Mouse (Mus musculus) heart, embryonic 16.5 days (tissue): ENCODE data around the gene Abcb8. TPM values are rescaled to one million over a fixed set of nuclear protein-coding genes. Genes with fewer than 3 reads are reported as not detected.

Experiments
- ATAC-seq: fragments of 200-750 bp; cut with Nextera tagmentation; replicated peaks from 2 replicates; pipeline ENCODE4 v1.8.0; 2017; ENCODE audit warnings: moderate number of reproducible peaks; ENCODE audit not compliant: insufficient read depth, low FRiP score; ENCODE audit errors: extremely low read depth
- H3K27ac ChIP-seq: fragments of 300-500 bp; sonication (generic); 2 replicates; pipeline ENCODE4 v1.5.1; 2014; ENCODE audit warnings: mild to moderate bottlenecking, low read length, control low read depth, moderate library complexity
- H3K27me3 ChIP-seq: fragments of 300-500 bp; sonication (generic); 2 replicates; pipeline ENCODE4 v1.6.1; 2014; ENCODE audit warnings: low read length, mixed read lengths; ENCODE audit not compliant: control insufficient read depth, insufficient read depth
- H3K36me3 ChIP-seq: fragments of 300-500 bp; sonication (generic); 2 replicates; pipeline ENCODE4 v1.6.1; 2014; ENCODE audit not compliant: control insufficient read depth, insufficient read depth
- H3K4me1 ChIP-seq: fragments of 300-500 bp; sonication (generic); 2 replicates; pipeline ENCODE4 v1.6.1; 2014; ENCODE audit warnings: low read length, mixed read lengths; ENCODE audit not compliant: control insufficient read depth, insufficient read depth
- H3K4me2 ChIP-seq: fragments of 300-500 bp; sonication (generic); 2 replicates; pipeline ENCODE4 v1.6.1; 2014; ENCODE audit warnings: low read depth, mild to moderate bottlenecking, control low read depth, low read length
- H3K4me3 ChIP-seq: fragments of 300-500 bp; sonication (generic); 2 replicates; pipeline ENCODE4 v1.5.1; 2014; ENCODE audit warnings: mild to moderate bottlenecking, control low read depth, low read length
- H3K9ac ChIP-seq: fragments of 300-500 bp; sonication (generic); 2 replicates; pipeline ENCODE4 v1.6.1; 2014; ENCODE audit warnings: low read length, control low read depth
- H3K9me3 ChIP-seq: fragments of 300-500 bp; sonication (generic); replicated peaks from 2 replicates; pipeline ENCODE4 v1.6.1; 2016; ENCODE audit warnings: low read length; ENCODE audit not compliant: control insufficient read depth
- WGBS: fragments of 180-500 bp; shearing (Covaris S2); extraction: QIAGEN DNeasy Blood & Tissue Kit; methylation state at CpG from one replicate; pipeline ENCODE4 v1.1.7; 2014; 5-methylcytosine and 5-hydroxymethylcytosine counted together
- polyA plus RNA-seq: library from polyadenylated mRNA; unstranded; fragments of >200 nt; fragmentation: Nextera tagmentation; extraction: Ambion mirVana; gene quantifications from 2 replicates; pipeline ENCODE4 v1.2.1, GENCODE M21; 2015

Abcb8 gene
- polyA plus RNA-seq, 1 experiment from 2014 or later, result 71.1 TPM

DNA sequence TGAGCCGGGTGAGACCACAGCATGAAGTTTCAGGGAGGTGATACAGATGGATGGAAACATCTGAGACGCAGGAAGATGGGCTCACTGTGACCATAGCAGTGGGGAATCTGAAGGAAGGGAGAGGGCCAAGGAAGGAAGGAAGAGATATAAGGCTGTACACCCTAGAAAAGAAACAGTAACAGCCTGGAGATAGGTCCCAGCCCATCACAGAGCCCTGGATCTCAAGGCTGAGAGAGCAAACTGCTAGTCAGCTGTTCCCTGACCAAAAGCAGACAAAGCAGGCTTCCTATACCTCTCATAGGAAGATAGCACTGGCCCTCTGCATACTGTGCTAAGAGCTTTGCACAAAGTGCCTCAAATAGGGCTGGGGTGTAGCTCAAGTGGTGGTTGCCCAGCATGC is 14.8 kb upstream of the Abcb8 start:
- no peak overlapping the region for H3K27ac ChIP-seq
- peaks cover 16% of the 10 kb centered on the region for H3K4me1 ChIP-seq
- no peaks in the 10 kb centered on the region for H3K27me3 ChIP-seq
- no peaks in the 10 kb centered on the region for H3K36me3 ChIP-seq
- H3K9me3 ChIP-seq, result no peaks in the 10 kb centered on the region
- no peak overlapping the region for H3K4me2 ChIP-seq
- ATAC-seq, result no peak
- 78% methylated on average over 2 of the region's 2 CpGs for WGBS
- no peak overlapping the region for H3K4me3 ChIP-seq
- no peak overlapping the region for H3K9ac ChIP-seq

DNA sequence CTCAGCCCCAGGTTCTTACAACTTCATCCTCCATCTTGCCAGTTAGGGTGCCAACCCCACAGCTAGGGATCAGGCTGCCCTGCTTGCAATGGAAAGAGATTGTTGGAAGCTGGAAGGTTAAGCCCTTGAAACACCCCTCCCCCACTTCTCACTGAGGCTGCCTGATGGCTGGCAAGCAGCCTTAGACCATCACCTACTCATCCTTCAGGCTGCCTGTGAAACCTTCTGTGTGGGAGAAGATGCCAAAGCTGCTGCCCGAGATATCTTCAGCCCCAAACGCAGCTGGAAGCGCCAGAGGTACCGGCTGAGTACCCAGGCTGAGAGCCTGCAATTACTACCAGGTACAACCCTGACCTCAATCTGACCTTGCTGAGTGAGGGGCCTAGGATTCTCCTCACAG is 14.0 kb upstream of the Abcb8 start:
- no peak for ATAC-seq
- no peak overlapping the region for H3K4me3 ChIP-seq

GRCm38 (mm10) chr5:24380499-24380898 is 13.0 kb upstream of the Abcb8 start:
- Histone ChIP-seq H3K4me1 (peaks cover 13% of the 10 kb centered on the region), H3K9me3 (no peaks in the 10 kb centered on the region), H3K4me3 (no peak overlapping the region), H3K36me3 (no peaks in the 10 kb centered on the region), H3K27ac (no peak overlapping the region), H3K4me2 (no peak overlapping the region), H3K27me3 (no peaks in the 10 kb centered on the region; the same call in 1 of the 2 replicates), H3K9ac (no peak overlapping the region)
- 84% methylated on average over 4 of the region's 4 CpGs for WGBS
- ATAC-seq, result no peak

More for the DNA sequence above, 14.0 kb upstream of the Abcb8 start:
- no peak overlapping the region for H3K9ac ChIP-seq
- H3K36me3 ChIP-seq, result no peaks in the 10 kb centered on the region
- no peaks in the 10 kb centered on the region for H3K9me3 ChIP-seq
- H3K27ac ChIP-seq, result no peak overlapping the region
- no peak overlapping the region for H3K4me2 ChIP-seq
- 40% methylated on average over 4 of the region's 4 CpGs for WGBS
- H3K27me3 ChIP-seq, result no peaks in the 10 kb centered on the region
- peaks cover 17% of the 10 kb centered on the region for H3K4me1 ChIP-seq

- Histone ChIP-seq H3K9me3 (no peaks in the 10 kb centered on the region), H3K36me3 (no peaks in the 10 kb centered on the region), H3K4me2 (no peak overlapping the region), H3K4me3 (no peak overlapping the region), H3K4me1 (peaks cover 13% of the 10 kb centered on the region), H3K27me3 (peaks cover 3% of the 10 kb centered on the region; the same call in 1 of the 2 replicates), H3K27ac (no peak overlapping the region), H3K9ac (no peak overlapping the region)
- ATAC-seq, result no peak
- WGBS, result 67% methylated on average over 6 of the region's 6 CpGs
Measured at GRCm38 (mm10) chr5:24381486-24381885, 12.0 kb upstream of the Abcb8 start.

DNA sequence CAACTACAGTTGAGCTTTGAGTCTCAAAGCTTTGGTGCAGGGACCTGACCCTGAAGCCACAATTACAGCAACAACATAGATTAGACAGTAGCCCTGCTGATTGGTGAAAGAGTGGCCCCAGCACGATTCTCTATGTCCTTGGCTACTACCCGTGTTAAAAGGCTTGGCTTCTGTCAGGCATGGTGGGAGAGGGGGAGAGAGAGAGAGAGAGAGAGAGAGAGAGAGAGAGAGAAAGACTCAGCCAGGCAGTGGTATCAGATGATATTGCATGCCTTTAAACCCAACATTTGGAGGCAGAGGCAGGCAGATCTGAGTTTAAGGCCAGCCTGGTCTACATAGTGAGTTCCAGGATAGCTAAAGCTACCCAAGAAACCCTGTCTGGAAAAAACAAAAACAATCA is 11.5 kb upstream of the Abcb8 start:
- WGBS, result 42% methylated on average over 2 of the region's 2 CpGs
- no peak overlapping the region for H3K9ac ChIP-seq
- no peak overlapping the region for H3K27ac ChIP-seq
- H3K36me3 ChIP-seq, result no peaks in the 10 kb centered on the region
- peaks cover 18% of the 10 kb centered on the region for H3K4me1 ChIP-seq
- no peaks in the 10 kb centered on the region for H3K9me3 ChIP-seq
- no peak overlapping the region for H3K4me2 ChIP-seq
- no peak for ATAC-seq
- H3K27me3 ChIP-seq, result peaks cover 3% of the 10 kb centered on the region; the same call in 1 of the 2 replicates
- H3K4me3 ChIP-seq, result no peak overlapping the region

GRCm38 (mm10) chr5:24383026-24383859 is 10.2 kb upstream of the Abcb8 start:
- H3K36me3 ChIP-seq, result no peaks in the 10 kb centered on the region
- H3K27me3 ChIP-seq, result peaks cover 3% of the 10 kb centered on the region; the same call in 1 of the 2 replicates
- ATAC-seq, result peak; percentile 78
- peak overlapping the region; percentile 52 for H3K27ac ChIP-seq
- 2% methylated on average over 34 of the region's 34 CpGs for WGBS
- peak overlapping the region; percentile 75 for H3K4me2 ChIP-seq
- H3K4me1 ChIP-seq, result peaks cover 26% of the 10 kb centered on the region
- H3K9me3 ChIP-seq, result no peaks in the 10 kb centered on the region
- peak overlapping the region; percentile 75 for H3K9ac ChIP-seq
- peak overlapping the region; percentile 49 for H3K4me3 ChIP-seq

- H3K36me3 ChIP-seq, result no peaks in the 10 kb centered on the region
- peaks cover 3% of the 10 kb centered on the region; the same call in 1 of the 2 replicates for H3K27me3 ChIP-seq
- H3K9ac ChIP-seq, result no peak overlapping the region
- ATAC-seq, result peak; percentile 14
- peaks cover 34% of the 10 kb centered on the region for H3K4me1 ChIP-seq
- no peak overlapping the region for H3K4me3 ChIP-seq
- H3K27ac ChIP-seq, result peak overlapping the region; percentile 69
- H3K9me3 ChIP-seq, result no peaks in the 10 kb centered on the region
- no peak overlapping the region for H3K4me2 ChIP-seq
- 52% methylated on average over 6 of the region's 6 CpGs for WGBS
Measured at GRCm38 (mm10) chr5:24384407-24384806, 9.1 kb upstream of the Abcb8 start.

DNA sequence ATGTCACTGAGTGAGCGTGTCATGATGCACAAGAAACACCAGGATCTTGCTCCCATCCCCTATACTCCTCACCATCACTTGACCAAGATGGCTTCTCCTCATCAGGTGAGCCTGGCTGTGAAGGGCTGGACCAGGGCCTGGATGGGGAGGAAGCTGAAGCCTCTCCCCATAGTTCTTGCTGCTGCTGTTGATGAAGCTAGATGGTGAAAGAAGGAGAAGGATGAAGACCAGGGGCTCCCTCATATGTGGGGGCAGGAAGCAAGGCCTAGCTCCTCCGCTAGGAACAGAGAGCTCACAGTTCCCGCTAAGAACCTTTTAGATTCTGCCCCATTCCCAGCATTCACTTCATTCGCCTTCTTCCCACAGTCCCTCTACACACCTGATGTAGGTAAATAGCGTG is 8.1 kb upstream of the Abcb8 start:
- ATAC-seq, result no peak
- H3K4me2 ChIP-seq, result no peak overlapping the region
- H3K27ac ChIP-seq, result peak overlapping the region; percentile 30; the same call in 1 of the 2 replicates
- H3K4me1 ChIP-seq, result peaks cover 38% of the 10 kb centered on the region
- no peak overlapping the region for H3K4me3 ChIP-seq
- no peak overlapping the region for H3K9ac ChIP-seq
- H3K9me3 ChIP-seq, result no peaks in the 10 kb centered on the region
- H3K27me3 ChIP-seq, result peaks cover 3% of the 10 kb centered on the region; the same call in 1 of the 2 replicates
- 81% methylated on average over 5 of the region's 5 CpGs for WGBS
- H3K36me3 ChIP-seq, result no peaks in the 10 kb centered on the region

GRCm38 (mm10) chr5:24385887-24386550 is 7.4 kb upstream of the Abcb8 start:
- H3K27ac ChIP-seq, result peak overlapping the region; percentile 30; the same call in 1 of the 2 replicates
- no peak for ATAC-seq
- 85% methylated on average over 10 of the region's 10 CpGs for WGBS
- no peak overlapping the region for H3K4me2 ChIP-seq
- H3K9me3 ChIP-seq, result no peaks in the 10 kb centered on the region
- H3K27me3 ChIP-seq, result peaks cover 3% of the 10 kb centered on the region; the same call in 1 of the 2 replicates
- H3K4me1 ChIP-seq, result peaks cover 38% of the 10 kb centered on the region
- no peak overlapping the region for H3K4me3 ChIP-seq
- H3K9ac ChIP-seq, result no peak overlapping the region
- H3K36me3 ChIP-seq, result no peaks in the 10 kb centered on the region
